Mouse (Mus musculus): ENCODE measurements around the gene Nr4a1. TPM values are rescaled to one million over a fixed set of nuclear protein-coding genes. Genes with fewer than 3 reads are reported as not detected.

Nr4a1 gene
- polyA plus RNA-seq, 2 experiments: 0.19 to 0.42 TPM

- no peak for TF ChIP-seq CTCF (IDR thresholded peaks at IDR 0.05; ENCODE audit: low read depth)
- no peak for TF ChIP-seq EP300 (IDR thresholded peaks at IDR 0.05; ENCODE audit: low read depth)
- DNase-seq (ENCODE audit: low read depth in 3 of 3, low spot score in 3 of 3) (no peak), ATAC-seq (ENCODE audit: insufficient read depth) (no peak)
- H3K4me3 ChIP-seq (ENCODE audit: insufficient read depth in 1 of 2, low read depth in 2 of 2, low read length in 2 of 2): no peak overlapping the region
- no peaks in the 10 kb centered on the region for H3K9me3 ChIP-seq (ENCODE audit: control insufficient read depth, low read length)
- no peaks in the 10 kb centered on the region for H3K36me3 ChIP-seq (replicated peaks; ENCODE audit: control insufficient read depth, insufficient read depth, low read depth)
- H3K27me3 ChIP-seq (ENCODE audit: control insufficient read depth, insufficient read depth, low read length): no peaks in the 10 kb centered on the region
- no peak overlapping the region for H3K9ac ChIP-seq (replicated peaks)
- H3K4me1 ChIP-seq (replicated peaks; ENCODE audit: control insufficient read depth in 2 of 2, insufficient read depth in 2 of 2, low read length in 1 of 2): peaks cover 0 to 5% of the 10 kb centered on the region in 2 experiments; a peak in 1 of 4 replicates
- no peak overlapping the region for H3K4me2 ChIP-seq (ENCODE audit: low read depth)
- no peak overlapping the region for H3K27ac ChIP-seq
- WGBS (ENCODE audit: insufficient replicate concordance): 60% methylated on average over 4 of the region's 4 CpGs
Measured at GRCm38 (mm10) chr15:101306459-101306858, 52.4 kb downstream of the Nr4a1 start.

GRCm38 (mm10) chr15:101308440-101309348, 54.6 kb downstream of the Nr4a1 start:
- ATAC-seq (ENCODE audit: insufficient read depth) (no peak), DNase-seq (ENCODE audit: low read depth in 3 of 3, low spot score in 3 of 3) (no peak)
- TF ChIP-seq EP300 (IDR thresholded peaks at IDR 0.05; ENCODE audit: low read depth) (no peak), CTCF (IDR thresholded peaks at IDR 0.05; ENCODE audit: low read depth) (no peak)
- no peaks in the 10 kb centered on the region for H3K36me3 ChIP-seq (replicated peaks; ENCODE audit: control insufficient read depth, insufficient read depth, low read depth)
- no peaks in the 10 kb centered on the region for H3K9me3 ChIP-seq (ENCODE audit: control insufficient read depth, low read length)
- WGBS (ENCODE audit: insufficient replicate concordance): 57% methylated on average over 13 of the region's 13 CpGs
- no peak overlapping the region for H3K4me2 ChIP-seq (ENCODE audit: low read depth)
- no peak overlapping the region for H3K9ac ChIP-seq (replicated peaks)
- H3K27ac ChIP-seq: no peak overlapping the region
- no peaks in the 10 kb centered on the region for H3K27me3 ChIP-seq (ENCODE audit: control insufficient read depth, insufficient read depth, low read length)
- peaks cover 0 to 5% of the 10 kb centered on the region in 2 experiments; a peak in 1 of 4 replicates for H3K4me1 ChIP-seq (replicated peaks; ENCODE audit: control insufficient read depth in 2 of 2, insufficient read depth in 2 of 2, low read length in 1 of 2)
- H3K4me3 ChIP-seq (ENCODE audit: insufficient read depth in 1 of 2, low read depth in 2 of 2, low read length in 2 of 2): no peak overlapping the region

GRCm38 (mm10) chr15:101309493-101309892, 55.4 kb downstream of the Nr4a1 start:
- 38% methylated on average over 5 of the region's 5 CpGs for WGBS (ENCODE audit: insufficient replicate concordance)
- H3K27ac ChIP-seq: no peak overlapping the region
- no peaks in the 10 kb centered on the region for H3K27me3 ChIP-seq (ENCODE audit: control insufficient read depth, insufficient read depth, low read length)
- no peak for TF ChIP-seq CTCF (IDR thresholded peaks at IDR 0.05; ENCODE audit: low read depth)
- H3K9ac ChIP-seq (replicated peaks): no peak overlapping the region
- ATAC-seq (ENCODE audit: insufficient read depth): no peak
- H3K4me1 ChIP-seq (replicated peaks; ENCODE audit: control insufficient read depth in 2 of 2, insufficient read depth in 2 of 2, low read length in 1 of 2): peaks cover 0 to 5% of the 10 kb centered on the region in 2 experiments; a peak in 1 of 4 replicates
- H3K36me3 ChIP-seq (replicated peaks; ENCODE audit: control insufficient read depth, insufficient read depth, low read depth): no peaks in the 10 kb centered on the region
- no peaks in the 10 kb centered on the region for H3K9me3 ChIP-seq (ENCODE audit: control insufficient read depth, low read length)
- H3K4me3 ChIP-seq (ENCODE audit: insufficient read depth in 1 of 2, low read depth in 2 of 2, low read length in 2 of 2): no peak overlapping the region
- H3K4me2 ChIP-seq (ENCODE audit: low read depth): no peak overlapping the region
- no peak for DNase-seq (ENCODE audit: low read depth in 3 of 3, low spot score in 3 of 3)

GRCm38 (mm10) chr15:101311087-101311770, 57.2 kb downstream of the Nr4a1 start:
- no peaks in the 10 kb centered on the region for H3K9me3 ChIP-seq (ENCODE audit: control insufficient read depth, low read length)
- 48% methylated on average over 14 of the region's 15 CpGs for WGBS (ENCODE audit: insufficient replicate concordance)
- H3K4me1 ChIP-seq (replicated peaks; ENCODE audit: control insufficient read depth in 2 of 2, insufficient read depth in 2 of 2, low read length in 1 of 2): peaks cover 0 to 6% of the 10 kb centered on the region in 2 experiments; a peak in 1 of 4 replicates
- no peak for DNase-seq (ENCODE audit: low read depth in 3 of 3, low spot score in 3 of 3)
- no peak overlapping the region for H3K9ac ChIP-seq (replicated peaks)
- H3K27me3 ChIP-seq (ENCODE audit: control insufficient read depth, insufficient read depth, low read length): no peaks in the 10 kb centered on the region
- no peak overlapping the region for H3K4me2 ChIP-seq (ENCODE audit: low read depth)
- H3K27ac ChIP-seq: no peak overlapping the region
- ATAC-seq (ENCODE audit: insufficient read depth): no peak
- H3K4me3 ChIP-seq (ENCODE audit: insufficient read depth in 1 of 2, low read depth in 2 of 2, low read length in 2 of 2): no peak overlapping the region
- no peaks in the 10 kb centered on the region for H3K36me3 ChIP-seq (replicated peaks; ENCODE audit: control insufficient read depth, insufficient read depth, low read depth)
- TF ChIP-seq EP300 (IDR thresholded peaks at IDR 0.05; ENCODE audit: low read depth) (no peak), CTCF (IDR thresholded peaks at IDR 0.05; ENCODE audit: low read depth) (no peak)

- WGBS (ENCODE audit: insufficient replicate concordance): 63% methylated on average over 6 of the region's 6 CpGs
- Histone ChIP-seq H3K4me1 (replicated peaks; ENCODE audit: control insufficient read depth in 2 of 2, insufficient read depth in 2 of 2, low read length in 1 of 2) (peaks cover 0 to 6% of the 10 kb centered on the region in 2 experiments; a peak in 1 of 4 replicates), H3K9ac (replicated peaks) (no peak overlapping the region), H3K27ac (no peak overlapping the region), H3K4me2 (ENCODE audit: low read depth) (no peak overlapping the region), H3K9me3 (ENCODE audit: control insufficient read depth, low read length) (no peaks in the 10 kb centered on the region), H3K4me3 (ENCODE audit: insufficient read depth in 1 of 2, low read depth in 2 of 2, low read length in 2 of 2) (no peak overlapping the region), H3K36me3 (replicated peaks; ENCODE audit: control insufficient read depth, insufficient read depth, low read depth) (no peaks in the 10 kb centered on the region), H3K27me3 (ENCODE audit: control insufficient read depth, insufficient read depth, low read length) (no peaks in the 10 kb centered on the region)
- DNase-seq (ENCODE audit: low read depth in 3 of 3, low spot score in 3 of 3): no peak
- no peak for ATAC-seq (ENCODE audit: insufficient read depth)
- TF ChIP-seq EP300 (IDR thresholded peaks at IDR 0.05; ENCODE audit: low read depth): no peak
- no peak for TF ChIP-seq CTCF (IDR thresholded peaks at IDR 0.05; ENCODE audit: low read depth)
Measured at GRCm38 (mm10) chr15:101312006-101312405, 57.9 kb downstream of the Nr4a1 start.
